In the genomic region with DNA sequence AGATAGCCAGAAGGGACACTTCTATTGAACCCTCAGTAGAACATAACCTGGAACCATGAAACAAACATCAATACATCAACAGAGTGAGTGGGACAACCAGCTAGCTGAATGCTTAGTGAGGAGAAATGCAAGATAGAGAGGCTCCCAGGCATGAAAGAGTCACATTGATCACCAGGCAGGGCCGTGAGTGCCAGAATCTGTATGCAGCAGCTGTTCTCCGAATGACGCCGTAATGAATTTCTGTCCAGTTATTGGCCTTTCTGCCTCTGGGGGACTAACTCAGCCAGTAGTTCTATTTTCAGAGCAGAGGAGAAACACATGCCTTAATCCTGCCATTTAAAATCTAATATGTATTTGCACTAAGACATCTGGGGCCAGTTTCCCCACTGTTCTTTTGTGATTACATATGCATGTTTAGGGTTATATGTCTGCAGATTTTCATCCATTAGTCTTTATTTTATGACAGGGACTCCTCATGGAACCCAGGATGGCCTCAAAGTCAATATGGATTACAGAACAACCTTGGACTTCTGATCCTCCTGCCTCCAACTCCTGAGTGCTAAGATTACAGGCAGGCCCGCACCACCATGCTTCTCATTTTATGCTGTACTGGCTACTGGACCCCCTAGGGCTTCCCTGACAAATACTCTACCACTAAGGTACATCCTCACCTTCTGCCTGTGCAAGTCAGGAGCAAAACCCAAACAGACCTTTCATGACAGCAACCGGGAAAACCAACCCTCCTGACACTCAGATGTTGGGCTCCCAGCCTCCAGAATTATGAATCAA, we compare ENCODE assay signal across 16 mouse cellular contexts. TPM values are rescaled to one million over a fixed set of nuclear protein-coding genes. Genes with fewer than 3 reads are reported as not detected.
A peak's percentile ranks its signal among the peaks of the same experiment; 100 is the strongest.
DNase-seq lines count a peak whose midpoint lies in the region; ATAC-seq lines count a peak whose summit lies in the region.
"Had no signal": no experiment of that assay in that cellular context is flagged by ENCODE, and none has a peak within 500 bp of the region (broad histone marks: within the 10 kb centered on the region; RNA-seq: fewer than 3 reads in every experiment).

No protein-coding gene starts in this region.

- no peak overlapping the region for H3K9ac ChIP-seq in hindbrain, embryonic 12.5 days
- H3K9ac ChIP-seq in midbrain, embryonic 16.5 days (ENCODE audit: low read depth, low read length), result no peak overlapping the region
- H3K9ac ChIP-seq: embryonic facial prominence, embryonic 13.5 days; liver, embryonic 15.5 days had no signal

- no peaks in the 10 kb centered on the region; the same call in 1 of the 2 replicates for H3K4me1 ChIP-seq in hindbrain, embryonic 12.5 days
- H3K4me1 ChIP-seq in midbrain, embryonic 16.5 days (ENCODE audit: control insufficient read depth, insufficient read depth, low read length), result no peaks in the 10 kb centered on the region
- H3K4me1 ChIP-seq: embryonic facial prominence, embryonic 13.5 days; liver, embryonic 15.5 days had no signal

- H3K4me3 ChIP-seq in hindbrain, embryonic 12.5 days, result no peak overlapping the region
- H3K4me3 ChIP-seq in midbrain, embryonic 16.5 days (ENCODE audit: low read depth, low read length), result no peak overlapping the region
- H3K4me3 ChIP-seq: embryonic facial prominence, embryonic 13.5 days; liver, embryonic 15.5 days; megakaryocyte, embryonic 14.5 days had no signal

- WGBS in hindbrain, embryonic 12.5 days, result 65% methylated on average over 6 of the region's 6 CpGs
- WGBS in midbrain, embryonic 16.5 days, result 57% methylated on average over 6 of the region's 6 CpGs

- no peaks in the 10 kb centered on the region for H3K36me3 ChIP-seq in hindbrain, embryonic 12.5 days
- H3K36me3 ChIP-seq in midbrain, embryonic 16.5 days (ENCODE audit: control insufficient read depth, insufficient read depth, low read length), result no peaks in the 10 kb centered on the region
- H3K36me3 ChIP-seq: embryonic facial prominence, embryonic 13.5 days; liver, embryonic 15.5 days had no signal

- ATAC-seq in hindbrain, embryonic 12.5 days (ENCODE audit: low FRiP score), result peak; percentile 75
- ATAC-seq in midbrain, embryonic 16.5 days, result peak; percentile 30
- ATAC-seq: forebrain, embryonic 16.5 days had no signal

- H3K4me2 ChIP-seq in hindbrain, embryonic 12.5 days (replicated peaks), result no peak overlapping the region
- no peak overlapping the region for H3K4me2 ChIP-seq in midbrain, embryonic 16.5 days (ENCODE audit: low read length)
- H3K4me2 ChIP-seq: embryonic facial prominence, embryonic 13.5 days; liver, embryonic 15.5 days had no signal

- 0 out of 2 replicates have a peak overlapping the region, but pooled peaks have one; percentile 37 for H3K27ac ChIP-seq in hindbrain, embryonic 12.5 days
- H3K27ac ChIP-seq in midbrain, embryonic 16.5 days (ENCODE audit: low read length), result no peak overlapping the region
- H3K27ac ChIP-seq: embryonic facial prominence, embryonic 13.5 days; liver, embryonic 15.5 days had no signal

- DNase-seq in kidney, postnatal 4 days, result peak; percentile 9 to 16
- DNase-seq in kidney, postnatal 25 days, result no peak
- DNase-seq in gastrocnemius, postnatal 25 days, result peak; percentile 23
- DNase-seq in adipocyte (ENCODE audit: low spot score), result no peak
- no peak for DNase-seq in ovary, adult 18-20 months (ENCODE audit: low spot score)
- DNase-seq: adrenal gland, postnatal 14 days; cerebellum, adult 2 months; kidney, adult 9 months; thymus, postnatal 36 days had no signal

- H3K9me3 ChIP-seq in hindbrain, embryonic 12.5 days (replicated peaks), result no peaks in the 10 kb centered on the region
- H3K9me3 ChIP-seq in midbrain, embryonic 16.5 days (replicated peaks; ENCODE audit: control insufficient read depth, low read length, poor library complexity, severe bottlenecking), result no peaks in the 10 kb centered on the region
- H3K9me3 ChIP-seq: embryonic facial prominence, embryonic 13.5 days; liver, embryonic 15.5 days; megakaryocyte, embryonic 14.5 days had no signal

- no peaks in the 10 kb centered on the region for H3K27me3 ChIP-seq in hindbrain, embryonic 12.5 days
- H3K27me3 ChIP-seq in midbrain, embryonic 16.5 days (ENCODE audit: control insufficient read depth, insufficient read depth, low read depth, low read length), result no peaks in the 10 kb centered on the region
- H3K27me3 ChIP-seq: CH12.LX; embryonic facial prominence, embryonic 13.5 days; liver, embryonic 15.5 days; megakaryocyte, embryonic 14.5 days had no signal

RNA-seq across cellular contexts. Expression of a gene that starts 8.2 kb away (rescaled TPM):
- total RNA-seq in gastrocnemius, postnatal 25 days (2021), result under 1 TPM in 1 of 2 experiments, not detected in 1; 0.64 TPM
- 52.8 and 54.5 TPM in 2 replicates for polyA plus RNA-seq in hindbrain, embryonic 12.5 days (2016; fragmentation: Nextera tagmentation; extraction: Ambion mirVana)
- 4.2 and 5.2 TPM in 2 replicates for polyA plus RNA-seq in midbrain, embryonic 16.5 days (2015; fragmentation: Nextera tagmentation; extraction: Ambion mirVana)

RNA-seq across cellular contexts. Expression of a gene that starts 47.9 kb away (rescaled TPM):
- not detected for total RNA-seq in gastrocnemius, postnatal 25 days (2021)
- polyA plus RNA-seq in hindbrain, embryonic 12.5 days (2016; fragmentation: Nextera tagmentation; extraction: Ambion mirVana), result not detected in 2 replicates
- not detected in 2 replicates for polyA plus RNA-seq in midbrain, embryonic 16.5 days (2015; fragmentation: Nextera tagmentation; extraction: Ambion mirVana)
- total RNA-seq: adrenal gland, postnatal 14 days; CH12.LX had no signal
- polyA plus RNA-seq: cerebellum, adult 2 months; liver, embryonic 15.5 days had no signal

Comparison
In these comparisons a context has a peak if more than half of its experiments do, and no peak if none do; other contexts are left out.
1. DNase-seq: peak in kidney, postnatal 4 days (2 of 2) and gastrocnemius, postnatal 25 days (single experiment); none in kidney, postnatal 25 days (0 of 2), adipocyte (single experiment) and ovary, adult 18-20 months (single experiment).